Mouse (Mus musculus) thymus, postnatal 14 days (tissue): Measurements from ENCODE around the gene Folh1.
"Not testable (repeated sequence)": the region's sequence is repeated elsewhere in the genome, so short reads cannot be mapped to it uniquely, and the experiment has no call there.

Source experiments
- DNase-seq: peaks from one replicate; pipeline ENCODE4 v3.0.0; 2021

The Folh1 gene

GRCm38 (mm10) chr7:86775617-86776325, at the start of gene Folh1:
Gene Folh1, minus strand, starts transcription at chr7:86775943.
- no peak for DNase-seq

- DNase-seq: no peak
Observed at GRCm38 (mm10) chr7:86816466-86816865, 40.7 kb upstream of the Folh1 start.

- not testable (repeated sequence) for DNase-seq
Observed at GRCm38 (mm10) chr7:86815716-86816115, 40.0 kb upstream of the Folh1 start.

GRCm38 (mm10) chr7:86815241-86815640, 39.5 kb upstream of the Folh1 start:
- DNase-seq: not testable (repeated sequence)

- DNase-seq: no peak
Observed at GRCm38 (mm10) chr7:86794727-86795126, 19.0 kb upstream of the Folh1 start, which contains the start of gene Vmn2r77. Gene Vmn2r77, plus strand, starts transcription at chr7:86795027.

GRCm38 (mm10) chr7:86771621-86772020, 4.1 kb downstream of the Folh1 start:
- DNase-seq: no peak

- no peak for DNase-seq
Observed at GRCm38 (mm10) chr7:86764628-86765027, 11.1 kb downstream of the Folh1 start.

- DNase-seq: no peak
Observed at GRCm38 (mm10) chr7:86760751-86761150, 15.0 kb downstream of the Folh1 start.

GRCm38 (mm10) chr7:86725013-86725412, 50.7 kb downstream of the Folh1 start:
- no peak for DNase-seq

GRCm38 (mm10) chr7:86688030-86688429, 87.7 kb downstream of the Folh1 start, which contains the start of gene Olfr292:
Gene Olfr292, plus strand, starts transcription at chr7:86688330.
- DNase-seq: no peak
